Mouse (Mus musculus) intestine, embryonic 16.5 days (tissue): Measurements from ENCODE around the gene Cdc40. TPM values are rescaled to one million over a fixed set of nuclear protein-coding genes. Genes with fewer than 3 reads are reported as not detected.
"Not testable (repeated sequence)": the region's sequence is repeated elsewhere in the genome, so short reads cannot be mapped to it uniquely, and the experiment has no call there.

Experiments
- ATAC-seq: fragments of 200-750 bp; cut with Nextera tagmentation; 2 replicates; pipeline ENCODE4 v1.8.0; 2017; ENCODE audit warnings: moderate TSS enrichment, moderate library complexity
- H3K27ac ChIP-seq: fragments of 300-500 bp; sonication (generic); 2 replicates; pipeline ENCODE4 v1.5.1; 2014; ENCODE audit warnings: mild to moderate bottlenecking, low read length
- H3K27me3 ChIP-seq: fragments of 300-500 bp; sonication (generic); replicated peaks from 2 replicates; pipeline ENCODE4 v1.6.1; 2014; ENCODE audit warnings: low read length, control low read depth, mixed read lengths; ENCODE audit not compliant: control insufficient read depth, insufficient read depth
- H3K36me3 ChIP-seq: fragments of 300-500 bp; sonication (generic); 2 replicates; pipeline ENCODE4 v1.6.1; 2014; ENCODE audit warnings: low read length, control low read depth; ENCODE audit not compliant: control insufficient read depth, insufficient read depth
- H3K4me1 ChIP-seq: fragments of 300-500 bp; sonication (generic); 2 replicates; pipeline ENCODE4 v1.6.1; 2014; ENCODE audit warnings: low read length, control low read depth, mixed read lengths; ENCODE audit not compliant: control insufficient read depth, insufficient read depth
- H3K4me2 ChIP-seq: fragments of 300-500 bp; sonication (generic); 2 replicates; pipeline ENCODE4 v1.6.1; 2014; ENCODE audit warnings: low read depth, low read length, control low read depth
- H3K4me3 ChIP-seq: fragments of 300-500 bp; sonication (generic); 2 replicates; pipeline ENCODE4 v1.5.1; 2014; ENCODE audit warnings: mild to moderate bottlenecking, low read length
- H3K9ac ChIP-seq: fragments of 300-500 bp; sonication (generic); 2 replicates; pipeline ENCODE4 v1.6.1; 2014; ENCODE audit warnings: low read depth, low read length
- H3K9me3 ChIP-seq: fragments of 300-500 bp; sonication (generic); 2 replicates; pipeline ENCODE4 v1.6.1; 2016; ENCODE audit warnings: low read length, control low read depth; ENCODE audit not compliant: control insufficient read depth
- WGBS: fragments of 180-500 bp; shearing (Covaris S2); extraction: QIAGEN DNeasy Blood & Tissue Kit; methylation state at CpG from one replicate; pipeline ENCODE4 v1.1.7; 2014; 5-methylcytosine and 5-hydroxymethylcytosine counted together
- polyA plus RNA-seq: library from polyadenylated mRNA; unstranded; fragments of >200 nt; fragmentation: Nextera tagmentation; extraction: Ambion mirVana; gene quantifications from 2 replicates; pipeline ENCODE4 v1.2.1, GENCODE M21; 2015

Gene Cdc40
- polyA plus RNA-seq, 1 experiment from 2014 or later: 26.3 TPM

DNA sequence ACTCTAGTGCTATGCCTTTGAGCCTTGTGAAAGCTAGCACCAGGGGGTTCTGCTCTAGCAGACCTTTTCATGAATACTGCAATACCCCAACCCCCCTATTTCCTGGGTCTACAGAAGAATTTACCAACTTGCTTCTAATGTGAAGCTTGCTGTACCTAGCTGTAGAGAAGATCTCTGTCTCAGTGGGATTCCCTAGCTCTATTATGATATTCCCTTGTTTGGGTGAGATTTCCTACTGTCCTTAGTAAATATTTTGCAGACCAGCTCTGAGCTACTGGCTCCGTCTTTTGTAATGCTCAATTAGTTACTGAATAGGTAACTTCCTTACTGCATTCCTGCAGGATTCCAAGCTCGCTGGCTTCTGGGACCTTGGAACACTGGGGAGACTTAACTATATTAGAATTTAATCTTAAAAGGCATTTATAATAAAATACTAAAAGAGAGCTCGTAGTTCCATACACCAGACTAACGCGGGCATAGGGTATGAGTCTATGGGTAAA is 73.7 kb downstream of the Cdc40 start:
- not testable (repeated sequence) for H3K4me1 ChIP-seq
- WGBS: 44% methylated on average over 5 of the region's 5 CpGs

DNA sequence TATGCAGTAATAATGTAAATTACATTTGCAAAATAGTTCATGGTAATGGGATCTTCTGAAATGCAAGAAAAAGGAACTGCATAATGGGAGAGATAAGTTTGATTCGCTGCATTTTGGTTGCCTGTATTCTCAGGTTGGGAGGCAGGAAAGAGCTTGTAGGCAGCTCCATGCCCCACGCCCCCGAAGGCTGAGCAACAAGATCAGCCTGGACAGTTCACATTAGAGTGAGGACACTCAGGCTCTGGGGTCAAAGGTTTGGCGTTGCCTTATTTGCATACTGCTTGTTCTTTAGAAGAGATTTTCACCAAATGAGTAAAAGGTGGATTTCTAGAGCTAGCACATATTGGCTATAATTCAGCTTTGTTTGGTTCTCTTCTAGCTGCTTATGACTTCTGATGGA is 76.9 kb downstream of the Cdc40 start:
- WGBS: 84% methylated on average over 4 of the region's 4 CpGs
- no peak overlapping the region for H3K4me3 ChIP-seq
- no peak for ATAC-seq

More for the DNA sequence above, 73.7 kb downstream of the Cdc40 start:
- H3K27ac ChIP-seq, H3K4me3 ChIP-seq, H3K27me3 ChIP-seq, H3K9me3 ChIP-seq, H3K9ac ChIP-seq, H3K4me2 ChIP-seq, ATAC-seq, H3K36me3 ChIP-seq: not testable (repeated sequence)

DNA sequence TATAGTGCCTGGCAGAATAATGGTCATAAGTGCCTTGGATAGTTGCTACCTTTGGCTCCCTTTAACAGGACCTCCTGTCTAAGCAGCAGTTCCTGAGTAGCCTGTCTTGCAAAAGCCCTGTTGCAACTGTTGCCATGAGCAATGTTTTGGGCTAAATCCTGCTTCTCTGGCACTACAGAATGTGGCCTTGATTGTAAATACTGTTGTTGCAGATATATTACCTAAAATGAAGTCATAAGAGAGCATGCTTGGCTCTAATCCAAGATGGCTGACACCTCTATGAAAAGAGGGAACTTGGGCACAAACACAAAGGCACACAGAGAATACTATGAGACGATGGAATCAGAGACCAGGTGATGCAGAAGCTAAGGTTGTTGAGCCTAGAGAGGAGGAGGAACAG is 77.9 kb downstream of the Cdc40 start:
- Histone ChIP-seq H3K4me3 (no peak overlapping the region), H3K27ac (no peak overlapping the region), H3K9me3 (no peaks in the 10 kb centered on the region), H3K36me3 (no peaks in the 10 kb centered on the region), H3K9ac (no peak overlapping the region), H3K4me2 (no peak overlapping the region), H3K4me1 (no peaks in the 10 kb centered on the region), H3K27me3 (no peaks in the 10 kb centered on the region)
- no peak for ATAC-seq
- 88% methylated on average over 1 of the region's 1 CpGs for WGBS

More for the DNA sequence above, 76.9 kb downstream of the Cdc40 start:
- Histone ChIP-seq H3K27ac (no peak overlapping the region), H3K4me2 (no peak overlapping the region), H3K9me3 (no peaks in the 10 kb centered on the region), H3K27me3 (no peaks in the 10 kb centered on the region), H3K36me3 (no peaks in the 10 kb centered on the region), H3K4me1 (no peaks in the 10 kb centered on the region), H3K9ac (no peak overlapping the region)

DNA sequence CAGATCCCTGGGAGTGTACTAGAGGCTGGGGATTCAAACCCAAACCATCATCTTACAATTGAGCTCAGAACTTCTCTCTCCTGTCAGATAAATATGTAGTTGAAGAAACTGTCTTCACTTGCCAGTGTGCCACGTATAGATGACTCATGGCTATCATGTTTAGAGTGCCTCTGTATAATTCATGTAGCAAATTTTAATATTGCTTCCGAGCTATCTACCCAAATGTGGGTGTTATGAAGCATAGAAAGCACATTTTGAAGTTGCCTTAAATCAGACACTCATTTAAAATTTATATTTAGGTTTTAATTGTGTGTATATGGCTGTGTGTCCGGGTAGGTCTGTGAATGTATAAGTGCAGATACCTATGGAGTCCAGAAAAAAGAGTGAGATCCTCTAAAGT is 91.0 kb downstream of the Cdc40 start:
- no peaks in the 10 kb centered on the region for H3K27me3 ChIP-seq
- H3K9me3 ChIP-seq: no peaks in the 10 kb centered on the region
- no peak for ATAC-seq
- H3K36me3 ChIP-seq: no peaks in the 10 kb centered on the region
- no peak overlapping the region for H3K4me3 ChIP-seq
- no peak overlapping the region for H3K4me2 ChIP-seq
- WGBS: 83% methylated on average over 3 of the region's 3 CpGs
- no peak overlapping the region for H3K9ac ChIP-seq
- no peak overlapping the region for H3K27ac ChIP-seq
- no peaks in the 10 kb centered on the region for H3K4me1 ChIP-seq

DNA sequence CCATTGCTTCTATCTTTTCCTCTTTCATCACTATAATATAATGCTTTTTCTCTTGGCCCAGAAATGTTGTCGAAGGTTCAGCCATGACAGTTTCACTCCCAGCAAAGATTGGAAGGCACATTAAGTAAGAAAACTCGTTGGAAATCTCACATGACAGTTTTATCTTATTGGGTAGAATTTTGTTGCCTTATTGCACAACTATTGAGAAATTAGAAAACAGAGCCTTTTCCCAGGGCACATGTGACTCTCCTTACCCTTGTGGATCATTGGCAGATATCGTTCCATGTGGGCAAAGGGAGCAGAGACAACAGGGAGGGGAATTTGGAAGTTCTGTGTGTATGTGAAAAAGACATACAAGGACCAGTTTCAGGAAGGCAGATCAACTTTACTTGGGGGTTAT is 92.7 kb downstream of the Cdc40 start:
- H3K9ac ChIP-seq: no peak overlapping the region
- no peak overlapping the region for H3K4me3 ChIP-seq
- ATAC-seq: no peak
- H3K4me2 ChIP-seq: no peak overlapping the region
- 77% methylated on average over 3 of the region's 3 CpGs for WGBS
- no peaks in the 10 kb centered on the region for H3K9me3 ChIP-seq
- H3K36me3 ChIP-seq: no peaks in the 10 kb centered on the region
- no peaks in the 10 kb centered on the region for H3K27me3 ChIP-seq
- no peaks in the 10 kb centered on the region for H3K4me1 ChIP-seq
- H3K27ac ChIP-seq: no peak overlapping the region

Other genes with a start within 250 kb of the Cdc40 start
- 3.0 and 3.2 TPM in 2 replicates for gene Mettl24, start 200.0 kb downstream of the Cdc40 start, polyA plus RNA-seq
- 9.4 and 10.4 TPM in 2 replicates for gene Wasf1, start 164 bp upstream of the Cdc40 start, polyA plus RNA-seq
- gene Gpr6, start 189.0 kb upstream of the Cdc40 start, polyA plus RNA-seq: not detected in 2 replicates